Mouse (Mus musculus): ENCODE measurements at regions not wholly inside any gene's neighbourhood (a gene's known extent, or its start where the extent isn't known, plus 50 kb on each side); places are given as distances from the start of the nearest gene placed in this dataset.

DNA sequence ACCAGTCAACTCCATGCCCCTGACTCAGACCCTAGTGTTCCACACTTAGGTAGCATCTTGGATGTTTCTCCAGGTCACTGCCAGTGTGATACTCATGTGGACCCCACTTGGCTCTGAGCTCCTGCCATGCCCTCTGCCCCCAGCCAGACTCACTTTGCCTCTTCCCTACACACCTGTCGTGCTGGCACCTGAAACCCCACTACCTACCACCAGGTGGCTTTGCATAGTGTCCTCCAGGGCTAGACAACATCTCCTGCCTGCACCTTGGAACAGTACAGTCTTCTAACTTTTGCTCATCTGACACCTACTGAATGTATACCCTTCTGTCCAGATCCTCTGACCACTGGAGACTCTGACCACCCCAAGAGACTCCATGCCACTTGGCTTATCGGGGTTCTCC is 80.6 kb downstream of the Fam53a start:
- DNase-seq (ENCODE audit: low spot score in 2 of 2): no peak

- peak in 1 of 2 experiments; percentile 52 for DNase-seq (ENCODE audit: low spot score in 2 of 2)
Observed at GRCm38 (mm10) chr5:33543372-33543771, 86.1 kb downstream of the Fam53a start.

- DNase-seq (ENCODE audit: low spot score in 2 of 2): no peak
Observed at GRCm38 (mm10) chr5:33542643-33543042, 86.8 kb downstream of the Fam53a start.

- peak; percentile 24 to 29 for DNase-seq (ENCODE audit: low spot score in 2 of 2)
Observed at GRCm38 (mm10) chr5:33542000-33542554, 87.4 kb downstream of the Fam53a start.

DNA sequence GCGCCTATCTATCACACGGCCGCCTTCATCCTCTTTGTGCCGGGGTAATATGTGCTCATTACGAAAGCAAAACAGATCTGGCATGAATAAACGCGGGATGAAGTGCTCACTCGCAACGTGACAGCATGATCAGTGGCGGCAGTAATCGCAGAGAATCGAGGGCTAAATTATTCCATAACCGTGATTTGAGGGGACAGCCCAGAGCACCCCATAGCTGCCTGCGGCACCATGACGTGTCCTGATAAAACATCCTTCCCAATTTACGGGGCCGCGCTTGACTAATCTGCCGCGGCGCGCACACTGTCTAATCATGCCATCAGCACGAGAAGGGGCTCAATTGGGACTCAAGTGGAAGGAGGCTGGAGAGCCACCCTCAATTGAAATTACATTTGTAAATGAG is 89.2 kb downstream of the Fam53a start:
- no peak for DNase-seq (ENCODE audit: low spot score in 2 of 2)

- no peak for DNase-seq (ENCODE audit: low spot score in 2 of 2)
Observed at GRCm38 (mm10) chr5:33537429-33537828, 92.0 kb downstream of the Fam53a start.

GRCm38 (mm10) chr5:33537017-33537416 is 92.4 kb downstream of the Fam53a start:
- DNase-seq (ENCODE audit: low spot score in 2 of 2): no peak

- DNase-seq (ENCODE audit: low spot score in 2 of 2): no peak
Observed at GRCm38 (mm10) chr5:33536261-33536660, 93.2 kb downstream of the Fam53a start.

GRCm38 (mm10) chr5:33535145-33536010 is 94.1 kb downstream of the Fam53a start:
- no peak for DNase-seq (ENCODE audit: low spot score in 2 of 2)

GRCm38 (mm10) chr5:33534345-33534744 is 95.1 kb downstream of the Fam53a start:
- DNase-seq (ENCODE audit: low spot score in 2 of 2): peak in 1 of 2 experiments; percentile 36

DNA sequence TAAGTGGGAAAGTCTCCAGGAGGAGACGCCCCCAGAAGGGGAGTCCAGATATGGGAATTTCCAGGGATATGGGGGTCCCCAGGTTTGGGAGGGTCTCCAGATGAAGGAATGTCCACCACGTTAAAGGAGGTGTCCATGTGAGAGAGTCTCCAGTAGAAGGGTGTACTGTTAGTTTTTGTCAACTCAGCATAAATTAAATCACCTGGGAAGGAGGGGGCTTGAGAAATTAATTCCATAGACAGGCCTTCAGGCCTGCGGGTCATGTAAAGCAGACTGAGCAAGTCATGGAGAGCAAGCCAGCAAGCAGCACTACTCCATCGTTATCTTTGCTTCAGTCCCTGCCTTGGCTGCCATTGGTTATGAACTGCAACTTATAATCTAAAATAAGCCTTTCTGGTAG is 96.2 kb downstream of the Fam53a start:
- DNase-seq (ENCODE audit: low spot score in 2 of 2): no peak

DNA sequence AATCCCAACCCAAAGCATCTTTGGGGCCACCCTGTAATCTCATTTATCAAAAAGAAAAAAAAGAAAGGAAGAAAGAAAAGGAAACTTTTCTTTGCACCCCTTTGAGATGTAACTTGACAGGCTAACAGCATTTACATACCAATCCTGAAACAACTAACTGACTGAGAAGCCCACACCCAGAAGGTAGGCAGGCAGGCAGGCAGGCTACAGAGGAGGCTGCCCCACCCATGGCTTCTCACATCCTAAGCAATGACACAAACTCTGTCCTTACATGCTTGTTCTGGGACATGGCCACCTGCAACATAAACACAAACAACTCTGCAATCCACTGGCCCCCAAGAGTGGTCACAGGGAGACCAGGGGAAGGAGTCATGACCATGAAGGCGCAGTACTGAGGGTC is 97.5 kb upstream of the Nkx1-1 start:
- no peak for DNase-seq (ENCODE audit: low spot score in 2 of 2)

- DNase-seq (ENCODE audit: low spot score in 2 of 2): no peak
Observed at GRCm38 (mm10) chr5:33529771-33530170, 96.0 kb upstream of the Nkx1-1 start.

DNA sequence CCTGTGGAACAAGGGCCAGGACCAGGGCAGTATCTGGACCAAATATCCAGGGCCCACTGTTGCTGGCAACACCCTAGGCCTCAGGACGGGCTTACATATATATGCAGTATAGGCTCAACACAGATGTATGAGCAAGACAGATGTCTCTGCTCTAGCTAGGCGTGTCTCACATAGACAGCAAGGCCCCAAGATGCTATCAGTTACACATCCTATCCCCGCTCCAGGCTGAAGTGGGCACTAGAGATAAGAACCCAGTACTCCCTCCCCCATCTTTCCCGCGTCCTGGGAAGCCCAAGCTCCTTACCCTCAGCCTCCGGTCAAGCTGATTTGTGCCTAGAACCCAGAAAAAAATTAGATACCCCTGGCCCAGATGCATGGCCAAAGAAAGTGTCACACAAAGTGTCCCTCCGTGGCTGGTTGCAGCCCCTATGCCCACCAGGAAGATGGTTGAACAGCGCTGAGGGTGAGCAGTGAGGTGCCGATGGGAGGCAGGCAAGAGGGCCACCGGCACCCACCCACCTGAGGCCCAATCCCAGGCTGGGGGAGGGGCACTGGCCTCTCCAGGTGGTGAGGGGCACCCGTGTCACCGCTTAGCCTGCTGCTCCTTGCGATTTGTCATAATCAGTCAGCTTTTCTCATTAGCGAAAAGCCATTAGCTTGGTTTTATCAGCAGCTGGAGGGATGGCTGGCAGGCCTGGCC is 95.3 kb upstream of the Nkx1-1 start:
- DNase-seq (ENCODE audit: low spot score in 2 of 2): no peak

DNA sequence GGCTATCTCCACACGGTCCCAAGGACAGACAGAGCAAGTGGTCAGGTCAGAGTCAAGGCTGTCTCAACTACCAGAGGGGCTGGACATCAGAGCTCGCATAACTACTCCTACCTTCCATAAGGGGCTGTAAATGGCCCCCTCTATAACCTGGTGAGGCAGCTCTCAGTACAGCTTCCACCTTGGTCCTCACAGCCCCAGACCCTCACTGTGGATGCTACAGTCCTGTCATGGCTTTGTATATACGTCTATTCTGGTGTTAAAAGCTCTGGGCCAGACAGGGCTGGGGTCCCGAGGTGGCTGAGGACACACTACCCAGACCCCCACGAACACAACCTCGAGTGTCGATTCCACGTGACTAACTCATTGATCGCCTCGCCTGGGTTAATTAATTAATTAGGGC is 94.0 kb upstream of the Nkx1-1 start:
- DNase-seq (ENCODE audit: low spot score in 2 of 2): no peak

GRCm38 (mm10) chr5:33527316-33527715 is 93.5 kb upstream of the Nkx1-1 start:
- no peak for DNase-seq (ENCODE audit: low spot score in 2 of 2)

GRCm38 (mm10) chr5:33521951-33522742 is 88.4 kb upstream of the Nkx1-1 start:
- no peak for DNase-seq (ENCODE audit: low spot score in 2 of 2)

GRCm38 (mm10) chr5:33520856-33521255 is 87.1 kb upstream of the Nkx1-1 start:
- no peak for DNase-seq (ENCODE audit: low spot score in 2 of 2)

DNA sequence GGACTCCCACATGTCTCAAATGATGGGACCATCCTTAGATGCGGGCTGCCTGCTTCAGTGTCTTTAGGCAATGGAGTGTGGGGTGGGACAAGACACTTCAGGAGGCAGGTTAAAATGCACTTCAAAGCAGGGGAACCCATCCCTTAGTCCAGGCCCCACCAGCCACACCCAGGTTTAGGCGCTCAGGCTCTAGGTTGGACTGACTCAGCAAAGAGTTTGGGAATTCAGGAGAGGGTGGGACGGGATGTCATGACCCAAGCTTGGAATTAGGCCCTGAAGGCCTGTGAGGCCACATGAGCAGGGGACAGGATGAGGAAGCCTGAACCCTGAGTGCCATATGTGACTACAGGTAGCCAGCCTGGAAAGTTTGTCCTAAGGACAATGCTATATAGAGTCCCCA is 85.6 kb upstream of the Nkx1-1 start:
- no peak for DNase-seq (ENCODE audit: low spot score in 2 of 2)

DNA sequence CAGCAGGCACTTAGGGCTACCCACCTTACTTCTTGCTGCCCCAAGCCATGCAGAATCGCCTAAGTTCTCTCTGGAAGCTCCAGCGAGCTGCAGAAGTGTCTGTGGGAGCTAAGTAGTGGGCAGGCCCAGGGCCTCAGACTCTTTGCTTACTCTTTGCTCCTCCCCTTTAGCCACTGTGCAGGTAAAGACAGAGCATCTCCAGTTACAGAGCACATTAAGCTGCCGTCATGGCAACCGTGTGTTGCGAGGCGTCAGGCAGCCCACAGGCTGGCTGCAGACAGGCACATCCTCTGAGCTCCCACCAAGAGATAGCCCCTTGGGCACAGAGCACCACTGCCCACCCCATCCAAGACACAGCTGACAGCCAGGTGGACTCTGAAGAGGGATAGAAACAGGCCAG is 85.1 kb upstream of the Nkx1-1 start:
- no peak for DNase-seq (ENCODE audit: low spot score in 2 of 2)

DNA sequence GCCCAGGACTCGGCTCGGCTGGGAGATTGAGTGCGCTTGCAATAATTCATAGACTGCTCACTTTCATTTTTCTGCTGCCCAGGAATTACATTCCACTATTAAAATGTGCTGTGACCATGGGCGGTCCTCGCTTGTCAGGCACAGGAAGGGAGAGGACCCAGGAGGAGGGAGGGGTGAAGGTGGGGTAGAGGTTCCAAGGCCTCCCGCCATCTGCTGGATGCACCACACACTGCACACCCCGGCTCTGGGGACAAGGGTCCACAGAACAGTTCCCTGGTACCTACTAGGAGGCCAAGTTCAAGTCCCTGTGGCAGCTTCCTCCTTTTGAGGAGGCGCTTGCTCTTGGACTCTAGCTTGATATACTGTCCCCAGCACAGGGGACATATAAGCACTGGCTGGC is 83.8 kb upstream of the Nkx1-1 start:
- DNase-seq (ENCODE audit: low spot score in 2 of 2): no peak

- no peak for DNase-seq (ENCODE audit: low spot score in 2 of 2)
Observed at GRCm38 (mm10) chr5:33516211-33516610, 82.4 kb upstream of the Nkx1-1 start.

Data from layer of hippocampus, adult 8-10 months (tissue).